Comparison of ENCODE assay signal across 17 mouse cellular contexts in the genomic region with DNA sequence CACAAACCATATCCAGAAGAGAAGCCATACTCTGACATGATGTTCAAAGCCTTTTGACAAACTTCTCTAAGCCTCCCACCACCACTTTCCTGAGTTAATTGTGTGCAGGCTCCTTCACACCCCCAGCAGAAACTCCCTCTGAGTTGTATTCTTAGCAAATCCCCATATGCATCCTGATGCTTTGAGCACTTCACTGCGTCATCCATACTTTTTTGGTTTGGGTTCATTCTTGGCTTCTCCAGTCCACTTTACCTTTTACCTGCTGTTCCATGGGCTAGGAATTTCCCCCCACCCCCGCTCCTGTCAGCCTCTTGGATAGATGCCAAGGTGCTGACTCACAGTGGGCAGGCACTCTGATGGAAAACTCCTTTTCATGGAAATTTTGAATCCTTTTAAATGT.
DNase-seq lines count a peak whose midpoint lies in the region; ATAC-seq lines count a peak whose summit lies in the region.
"Had no signal": no experiment of that assay in that cellular context is flagged by ENCODE, and none has a peak within 500 bp of the region (broad histone marks: within the 10 kb centered on the region; RNA-seq: fewer than 3 reads in every experiment).

No protein-coding gene starts in this region.

- peak; percentile 35; the same call in 1 of the 2 replicates for ATAC-seq in forebrain, embryonic 11.5 days (replicated peaks; ENCODE audit: low FRiP score)
- no peak for ATAC-seq in forebrain, embryonic 15.5 days (replicated peaks)
- no peak for ATAC-seq in heart, embryonic 11.5 days (replicated peaks; ENCODE audit: insufficient number of reproducible peaks, low FRiP score, low TSS enrichment)
- ATAC-seq: intestine, embryonic 16.5 days; midbrain, embryonic 16.5 days; Patski had no signal

- no peaks in the 10 kb centered on the region for H3K27me3 ChIP-seq in forebrain, embryonic 11.5 days (ENCODE audit: control insufficient read depth, insufficient read depth, low read length)
- no peaks in the 10 kb centered on the region for H3K27me3 ChIP-seq in forebrain, embryonic 15.5 days
- H3K27me3 ChIP-seq in heart, embryonic 11.5 days (ENCODE audit: control insufficient read depth, insufficient read depth, low read length): no peaks in the 10 kb centered on the region
- H3K27me3 ChIP-seq: heart, embryonic 12.5 days; neural tube, embryonic 12.5 days had no signal

- no peaks in the 10 kb centered on the region for H3K9me3 ChIP-seq in forebrain, embryonic 11.5 days (ENCODE audit: control insufficient read depth, low read length)
- H3K9me3 ChIP-seq in forebrain, embryonic 15.5 days: no peaks in the 10 kb centered on the region
- no peaks in the 10 kb centered on the region for H3K9me3 ChIP-seq in heart, embryonic 11.5 days (replicated peaks; ENCODE audit: control insufficient read depth, low read length)
- H3K9me3 ChIP-seq: heart, embryonic 12.5 days; hindbrain, embryonic 10.5 days; neural tube, embryonic 12.5 days had no signal

- no peaks in the 10 kb centered on the region for H3K36me3 ChIP-seq in forebrain, embryonic 11.5 days (ENCODE audit: control insufficient read depth, insufficient read depth, low read length)
- H3K36me3 ChIP-seq in forebrain, embryonic 15.5 days: no peaks in the 10 kb centered on the region
- H3K36me3 ChIP-seq in heart, embryonic 11.5 days (ENCODE audit: control insufficient read depth, insufficient read depth, low read length): no peaks in the 10 kb centered on the region
- H3K36me3 ChIP-seq: heart, embryonic 12.5 days; hindbrain, embryonic 10.5 days; neural tube, embryonic 12.5 days had no signal

- peaks cover 2% of the 10 kb centered on the region; the same call in 1 of the 2 replicates for H3K4me1 ChIP-seq in forebrain, embryonic 11.5 days (replicated peaks; ENCODE audit: control insufficient read depth, insufficient read depth, low read length)
- 0 out of 2 replicates have a peak, but pooled peaks cover 4% of the 10 kb centered on the region for H3K4me1 ChIP-seq in forebrain, embryonic 15.5 days
- 0 out of 2 replicates have a peak, but pooled peaks cover 3% of the 10 kb centered on the region for H3K4me1 ChIP-seq in heart, embryonic 11.5 days (ENCODE audit: control insufficient read depth, insufficient read depth, low read length)
- H3K4me1 ChIP-seq: neural tube, embryonic 12.5 days had no signal

- H3K4me3 ChIP-seq in forebrain, embryonic 11.5 days (ENCODE audit: low read depth, low read length): no peak overlapping the region
- no peak overlapping the region for H3K4me3 ChIP-seq in forebrain, embryonic 15.5 days
- H3K4me3 ChIP-seq in heart, embryonic 11.5 days (ENCODE audit: low read depth, low read length): no peak overlapping the region
- H3K4me3 ChIP-seq: gastrocnemius, adult 2 months; heart, embryonic 12.5 days; hindbrain, embryonic 10.5 days; neural tube, embryonic 12.5 days had no signal

- H3K4me2 ChIP-seq in forebrain, embryonic 11.5 days (ENCODE audit: low read depth, low read length, severe bottlenecking): no peak overlapping the region
- H3K4me2 ChIP-seq in forebrain, embryonic 15.5 days (replicated peaks): no peak overlapping the region
- H3K4me2 ChIP-seq in heart, embryonic 11.5 days: no peak overlapping the region
- H3K4me2 ChIP-seq: heart, embryonic 12.5 days; neural tube, embryonic 12.5 days had no signal

- no peak overlapping the region for H3K27ac ChIP-seq in forebrain, embryonic 11.5 days (ENCODE audit: low read depth, low read length)
- H3K27ac ChIP-seq in forebrain, embryonic 15.5 days (replicated peaks): no peak overlapping the region
- H3K27ac ChIP-seq in heart, embryonic 11.5 days (ENCODE audit: low read depth, low read length): no peak overlapping the region
- H3K27ac ChIP-seq: gastrocnemius, adult 2 months; hindbrain, embryonic 10.5 days; liver, embryonic 14.5 days; neural tube, embryonic 12.5 days had no signal

- intact Hi-C loops in left cerebral cortex, postnatal 14 days (cut with DNase I): loop anchor here (5.0 kb wide), 1 partner anchor 106 kb away; no protein-coding TSS in a partner anchor
- intact Hi-C loops in heart, postnatal 25 days (cut with DNase I): no loop called here

- WGBS in forebrain, embryonic 11.5 days: 43% methylated on average over 2 of the region's 2 CpGs
- 25% methylated on average over 2 of the region's 2 CpGs for WGBS in forebrain, embryonic 15.5 days
- 65% methylated on average over 2 of the region's 2 CpGs for WGBS in heart, embryonic 11.5 days (ENCODE audit: insufficient replicate concordance)

- H3K9ac ChIP-seq in forebrain, embryonic 11.5 days (ENCODE audit: low read length): no peak overlapping the region
- H3K9ac ChIP-seq in forebrain, embryonic 15.5 days (replicated peaks): no peak overlapping the region
- no peak overlapping the region for H3K9ac ChIP-seq in heart, embryonic 11.5 days (ENCODE audit: low read depth, low read length)
- H3K9ac ChIP-seq: heart, embryonic 12.5 days; liver, embryonic 14.5 days; neural tube, embryonic 12.5 days had no signal

- DNase-seq in forebrain, embryonic 11.5 days (ENCODE audit: low spot score): no peak
- DNase-seq in right cerebral cortex, adult 18-20 months: peak; percentile 71
- no peak for DNase-seq in right cerebral cortex, postnatal 4 days
- peak; percentile 30 to 48 for DNase-seq in left cerebral cortex, postnatal 14 days (ENCODE audit: low spot score in 2 of 2)
- no peak for DNase-seq in testis, postnatal 14 days (ENCODE audit: low spot score)
- DNase-seq in heart, postnatal 25 days (ENCODE audit: low spot score): no peak
- DNase-seq: gastrocnemius, adult 2 months; lung, postnatal 4 days had no signal

Comparison
In these comparisons a context has a peak if more than half of its experiments do, and no peak if none do; other contexts are left out.
1. DNase-seq: peak in right cerebral cortex, adult 18-20 months (single experiment) and left cerebral cortex, postnatal 14 days (2 of 2); none in forebrain, embryonic 11.5 days (single experiment), right cerebral cortex, postnatal 4 days (single experiment), testis, postnatal 14 days (single experiment) and heart, postnatal 25 days (single experiment).